Mouse (Mus musculus): ENCODE data around the gene Mybbp1a.

DNA sequence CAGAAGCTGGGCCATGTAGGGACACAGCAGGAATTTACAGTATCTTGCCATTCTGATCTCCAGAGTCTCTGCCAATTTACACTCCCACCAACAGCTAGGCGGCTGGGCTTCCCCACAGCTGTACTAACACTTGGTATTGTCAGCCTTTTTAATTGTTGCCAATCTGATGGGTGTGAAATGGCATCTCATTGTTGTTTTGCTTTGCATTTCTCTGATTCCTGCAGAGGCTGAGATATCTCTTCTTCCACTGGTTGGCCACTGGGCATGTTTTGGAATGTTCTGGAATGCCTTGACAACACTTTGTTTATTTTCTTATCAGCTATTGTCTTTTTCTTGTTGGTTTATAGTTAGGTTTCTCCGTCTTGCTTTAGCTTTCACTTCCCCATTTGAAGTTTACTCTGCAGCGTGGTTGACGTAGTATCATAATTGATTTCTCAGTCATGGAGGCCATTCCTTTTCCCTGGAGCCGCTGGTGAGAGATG is 20.4 kb downstream of the Mybbp1a start:
- no peak for TF ChIP-seq CTCF (IDR thresholded peaks at IDR 0.05; ENCODE audit: low read depth)
- TF ChIP-seq EP300 (optimal IDR thresholded peaks at IDR 0.05) = no peak

Measured in stomach, postnatal 0 days (tissue).